Mouse (Mus musculus): ENCODE results near the gene Inhbb.

The Inhbb gene

DNA sequence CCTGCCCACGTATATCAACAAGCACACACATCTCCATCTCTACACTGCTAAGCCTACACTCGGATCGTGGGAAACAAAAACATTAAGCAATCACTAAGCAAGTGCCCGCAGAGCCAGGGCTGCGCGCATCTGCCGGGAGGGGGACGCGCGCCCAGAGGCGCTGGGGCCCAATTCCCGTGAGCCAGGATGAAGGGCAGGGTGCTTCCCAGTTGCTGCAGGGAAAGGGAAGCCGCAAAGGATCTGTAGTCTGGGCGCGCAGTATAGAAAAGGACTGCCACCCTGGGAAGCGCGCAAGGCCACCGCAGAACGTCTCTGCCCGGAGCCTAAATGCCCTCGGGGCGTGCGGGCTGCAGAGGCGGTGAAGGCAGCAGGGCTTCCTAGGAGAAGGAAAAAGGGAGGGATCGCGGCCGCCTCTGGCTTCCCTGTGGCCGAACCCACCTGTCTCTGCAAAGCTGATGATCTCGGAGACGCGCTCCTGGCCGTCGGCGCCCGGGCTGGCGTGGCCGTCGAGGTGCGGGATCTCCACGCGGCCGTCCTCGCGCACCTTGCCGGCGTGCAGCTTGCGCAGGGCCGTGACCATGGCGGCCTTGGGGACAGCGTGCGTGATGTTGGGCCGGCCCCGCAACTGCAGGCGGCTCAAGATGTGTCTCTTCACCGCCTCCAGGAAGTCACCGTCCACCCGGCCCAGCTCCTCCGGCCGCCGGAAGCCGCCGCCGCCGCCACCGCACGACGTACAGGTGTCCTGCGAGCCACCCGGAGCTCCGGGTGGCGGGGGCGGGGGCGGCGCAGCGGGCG is 1.7 kb downstream of the Inhbb start:
- DNase-seq (ENCODE audit: inconsistent ontology term), result peak; percentile 58

DNA sequence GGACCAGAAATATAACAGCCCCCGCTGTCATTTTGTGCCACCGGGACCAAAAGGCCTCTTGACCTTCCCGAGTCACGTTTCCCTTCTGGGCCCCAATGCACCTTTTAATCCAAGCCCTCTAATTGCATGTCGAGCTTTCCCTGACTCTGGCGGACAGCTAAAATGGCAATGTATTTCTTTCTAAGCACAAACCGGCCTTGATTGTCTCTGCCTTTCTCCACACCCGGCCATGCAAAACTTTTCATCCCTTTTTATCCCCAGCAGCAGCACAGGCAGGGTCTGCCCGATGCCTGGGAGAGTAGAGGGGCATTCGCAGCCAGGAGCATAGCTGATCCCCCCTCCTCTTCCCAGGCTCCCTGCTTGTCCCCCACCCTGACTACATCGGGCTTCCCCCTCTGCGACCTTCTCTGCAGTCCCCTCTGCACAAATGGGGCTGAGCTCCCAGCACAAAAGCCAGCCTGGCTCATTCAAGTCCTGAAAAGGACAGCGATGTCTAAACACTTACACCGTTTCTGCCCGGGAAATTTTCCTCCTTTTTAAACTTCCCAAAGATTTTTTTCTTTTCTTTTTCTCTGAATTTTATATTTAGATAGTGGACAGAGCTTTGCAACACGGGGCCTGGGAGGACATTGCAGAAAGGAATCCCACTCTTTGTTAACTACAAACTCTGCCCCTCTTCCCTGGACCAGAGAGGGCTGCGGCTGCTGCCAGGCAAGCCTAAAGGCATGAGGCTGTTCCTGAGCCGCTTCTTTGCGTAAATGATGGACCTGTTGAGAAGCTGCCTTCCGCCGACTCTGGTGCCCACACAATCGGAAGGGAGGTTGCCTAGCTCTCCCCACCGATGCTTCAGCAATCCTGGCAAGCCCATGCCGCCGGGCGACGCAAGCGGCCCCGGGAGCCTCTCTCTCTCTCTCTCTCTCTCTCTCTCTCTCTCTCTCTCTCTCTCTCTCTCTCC is 2.6 kb downstream of the Inhbb start:
- DNase-seq (ENCODE audit: inconsistent ontology term), result peak; percentile 48

DNA sequence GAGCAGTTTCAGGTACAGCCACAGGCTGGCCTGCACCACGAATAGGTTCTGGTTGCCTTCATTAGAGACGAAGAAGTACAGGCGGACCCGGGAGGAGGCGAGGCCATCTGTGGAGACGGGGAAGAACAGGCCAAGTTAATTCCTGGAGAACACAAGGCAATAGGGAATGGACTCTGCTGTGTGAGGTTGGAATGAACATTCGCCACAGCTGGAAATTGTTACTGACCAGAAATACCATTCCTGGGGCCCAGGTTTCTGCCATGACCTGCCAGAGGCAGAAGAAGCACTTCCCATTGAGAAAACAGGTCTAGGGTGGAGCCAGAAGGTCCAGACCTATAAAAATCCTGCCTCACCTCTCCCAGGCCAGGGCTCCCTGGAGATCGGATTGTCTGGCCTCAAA is 4.1 kb downstream of the Inhbb start:
- no peak for DNase-seq (ENCODE audit: inconsistent ontology term)

DNA sequence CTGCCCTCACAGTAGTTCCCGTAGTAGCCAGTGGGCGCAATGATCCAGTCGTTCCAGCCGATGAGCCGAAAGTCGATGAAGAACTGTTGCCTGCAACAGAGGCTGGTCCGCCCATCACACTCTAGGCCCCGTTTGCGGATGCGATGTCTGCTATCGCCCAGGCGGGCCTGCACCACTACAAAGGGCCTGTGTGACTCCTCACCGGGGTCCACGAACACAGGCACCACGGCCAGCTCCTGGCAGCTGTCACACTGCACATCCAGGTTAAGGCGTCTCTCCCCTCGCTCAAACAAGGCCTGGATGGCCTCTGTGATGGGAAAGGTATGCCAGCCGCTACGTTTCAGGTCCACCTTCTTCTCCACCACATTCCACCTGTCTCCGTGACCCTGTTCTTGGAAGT is 4.5 kb downstream of the Inhbb start:
- DNase-seq (ENCODE audit: inconsistent ontology term), result no peak

DNA sequence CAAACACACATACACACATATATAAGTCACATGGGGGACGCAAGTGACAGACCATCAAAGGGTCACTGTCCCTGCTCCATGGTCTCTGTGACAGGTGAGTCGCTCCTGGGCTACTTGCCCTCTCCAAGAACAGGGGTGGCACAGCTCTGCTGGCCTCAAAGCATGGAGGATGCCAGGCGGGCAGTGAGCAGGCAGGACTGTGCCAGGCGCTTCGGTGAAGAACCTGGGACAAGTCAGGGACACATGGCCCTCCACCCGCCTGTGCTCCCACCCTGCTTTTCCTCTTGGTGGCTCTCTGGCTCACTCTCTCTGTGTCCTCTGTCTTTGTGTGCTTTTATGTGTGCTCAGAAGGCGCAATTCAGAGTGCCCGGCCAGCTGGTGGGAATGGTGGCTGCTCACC is 5.4 kb downstream of the Inhbb start:
- DNase-seq (ENCODE audit: inconsistent ontology term), result no peak

DNA sequence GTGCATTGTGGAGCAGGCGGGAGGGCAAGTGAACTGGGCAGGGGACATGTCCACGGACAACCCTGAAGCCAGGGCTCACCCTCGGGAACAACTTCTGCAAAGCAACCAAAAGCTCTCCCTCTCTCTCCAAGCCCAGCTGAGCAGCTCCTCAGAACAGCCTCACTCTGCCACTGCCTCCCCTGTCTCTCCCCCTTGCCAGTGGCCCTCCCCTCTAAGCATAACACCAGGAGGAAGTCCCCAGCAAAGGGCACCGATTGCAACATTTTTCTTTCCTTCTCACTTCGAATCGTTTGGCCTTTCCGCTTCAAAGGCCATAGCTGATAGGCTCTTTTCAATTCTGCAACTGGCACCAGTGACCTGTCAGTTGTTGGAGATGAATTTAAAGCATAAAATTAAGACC is 5.9 kb downstream of the Inhbb start:
- no peak for DNase-seq (ENCODE audit: inconsistent ontology term)

DNA sequence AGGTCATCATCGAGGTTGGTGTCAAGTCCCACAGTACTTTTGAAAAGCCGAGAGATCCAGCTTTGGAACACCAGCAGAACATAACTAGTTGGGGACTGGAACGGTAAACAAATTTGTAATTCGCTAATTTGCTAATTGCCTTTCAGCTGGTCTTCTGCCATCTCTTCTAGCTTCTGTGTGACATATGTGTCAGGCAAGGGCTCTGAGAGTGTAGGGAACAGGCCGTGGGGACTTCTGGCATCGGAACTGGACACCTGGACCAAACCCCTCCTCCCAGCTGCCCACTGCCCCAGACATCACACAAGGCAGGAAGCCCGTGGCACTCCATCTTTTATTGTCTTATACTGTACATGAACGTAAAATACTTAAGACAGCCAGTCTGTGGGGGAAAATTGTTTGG is 6.9 kb downstream of the Inhbb start:
- DNase-seq (ENCODE audit: inconsistent ontology term), result no peak

DNA sequence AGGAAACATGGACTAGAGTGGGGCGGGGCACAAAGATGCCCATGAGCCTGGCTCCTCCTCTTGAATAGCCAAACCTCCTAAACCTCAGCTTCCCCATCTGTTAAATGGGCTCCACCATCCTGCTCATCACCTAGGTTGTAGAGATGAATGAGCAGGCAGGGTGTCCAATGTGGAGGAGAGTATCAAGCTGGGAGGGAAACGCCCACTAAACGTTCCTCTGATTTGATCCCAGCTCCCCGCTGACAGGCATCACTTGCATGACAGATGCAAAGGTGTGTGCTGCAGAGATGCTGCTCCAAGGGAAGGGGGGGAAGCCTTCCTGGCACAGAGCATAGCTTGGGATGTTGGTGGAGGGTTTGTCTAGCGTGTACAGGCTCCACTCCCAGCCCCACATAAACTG is 11.4 kb downstream of the Inhbb start:
- no peak for DNase-seq (ENCODE audit: inconsistent ontology term)

DNA sequence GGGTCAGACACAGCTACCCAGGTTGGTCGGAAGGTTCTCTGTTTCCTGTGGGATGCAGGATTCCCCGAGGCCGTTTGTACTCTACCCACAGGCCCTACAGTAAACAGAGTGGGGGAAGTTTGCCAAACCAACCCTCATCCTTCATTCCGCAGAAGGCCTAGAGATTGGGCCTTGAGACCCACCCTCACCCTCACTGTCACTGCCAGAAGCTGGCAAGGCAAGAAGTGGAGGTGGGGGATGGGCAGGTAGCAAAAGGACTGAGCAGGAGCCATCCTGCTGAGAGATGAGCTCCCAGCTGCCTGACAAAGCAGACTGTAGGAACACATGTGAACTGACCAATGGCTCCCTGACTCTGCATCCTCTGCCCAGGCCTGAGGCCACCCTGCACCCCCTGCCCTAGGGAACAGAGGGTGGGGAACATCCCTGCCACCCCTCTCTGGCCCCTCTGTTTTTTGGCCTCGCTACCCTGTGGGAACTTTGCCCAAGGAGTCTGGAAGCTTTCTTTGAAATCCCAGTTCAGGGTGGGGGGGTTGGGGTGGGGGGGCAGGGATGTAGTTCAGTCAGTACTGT is 12.4 kb downstream of the Inhbb start:
- DNase-seq (ENCODE audit: inconsistent ontology term), result no peak

DNA sequence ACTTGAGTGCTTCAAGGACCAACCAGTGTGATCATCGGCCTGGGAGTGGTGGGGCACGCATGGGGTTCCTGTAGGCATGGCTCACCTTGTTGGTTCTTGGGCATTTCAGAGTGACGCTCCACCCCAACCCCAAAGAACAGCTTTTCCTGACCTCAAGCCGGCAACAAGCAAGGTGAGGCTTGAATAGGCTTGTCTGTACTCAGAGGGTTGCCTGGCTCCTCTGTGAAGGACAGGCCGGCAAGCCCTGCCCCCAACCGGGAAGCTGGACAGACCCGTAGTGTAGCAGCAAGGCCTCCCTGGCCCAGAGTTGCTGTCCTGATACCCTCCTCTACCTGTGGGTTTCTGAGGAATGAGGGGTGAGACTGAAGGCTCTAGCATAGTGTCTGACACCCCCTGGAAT is 12.9 kb downstream of the Inhbb start:
- no peak for DNase-seq (ENCODE audit: inconsistent ontology term)

DNA sequence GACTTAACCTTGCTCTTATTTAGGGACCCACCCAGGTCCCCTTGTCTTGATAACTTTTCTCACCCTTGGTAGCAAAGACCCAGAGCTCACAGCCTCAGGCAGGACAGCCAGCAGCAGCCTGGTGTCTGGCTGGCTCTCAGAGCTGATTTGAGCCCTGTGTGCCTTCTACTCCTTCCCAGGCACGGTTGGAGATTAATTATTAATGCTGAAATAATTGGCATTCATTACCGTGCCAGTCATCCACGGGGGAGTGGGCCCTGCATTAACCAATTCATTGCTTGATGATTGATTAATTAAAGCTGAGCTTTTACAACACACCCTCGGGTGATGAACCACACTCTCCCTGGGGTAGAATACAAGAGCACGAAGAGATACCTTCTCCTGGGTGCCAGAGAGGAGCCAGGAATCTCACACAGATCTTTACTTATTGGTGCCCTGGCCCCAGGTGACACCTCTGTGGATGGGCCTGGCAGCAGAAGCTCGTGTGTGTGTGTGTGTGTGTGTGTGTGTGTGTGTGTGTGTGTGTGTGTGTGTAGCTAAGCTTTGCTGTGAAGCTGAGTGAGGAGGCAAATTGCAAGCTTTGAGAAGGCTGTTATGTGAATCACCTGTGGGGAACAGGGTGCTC is 14.2 kb downstream of the Inhbb start:
- peak; percentile 74 for DNase-seq (ENCODE audit: inconsistent ontology term)

DNA sequence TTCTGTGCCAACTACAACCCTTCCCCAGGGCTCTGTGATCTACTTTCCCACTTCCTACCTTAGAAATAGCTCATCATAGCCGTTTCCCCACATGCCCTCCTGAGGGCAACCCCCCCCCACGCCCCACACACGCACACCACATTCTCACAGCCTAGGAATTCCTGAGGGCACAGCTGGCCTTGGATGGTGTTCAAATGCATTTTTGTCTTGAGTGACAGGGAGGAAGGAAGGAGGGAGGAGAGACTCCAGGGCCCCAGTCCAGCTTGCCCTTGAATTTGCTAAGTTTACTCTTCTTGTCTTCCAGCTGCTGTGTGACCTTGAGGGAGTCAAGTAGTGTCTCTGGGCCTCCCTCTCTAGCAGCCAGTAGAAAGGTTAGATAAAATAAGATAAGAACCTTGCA is 17.2 kb downstream of the Inhbb start:
- DNase-seq (ENCODE audit: inconsistent ontology term), result peak; percentile 92

DNA sequence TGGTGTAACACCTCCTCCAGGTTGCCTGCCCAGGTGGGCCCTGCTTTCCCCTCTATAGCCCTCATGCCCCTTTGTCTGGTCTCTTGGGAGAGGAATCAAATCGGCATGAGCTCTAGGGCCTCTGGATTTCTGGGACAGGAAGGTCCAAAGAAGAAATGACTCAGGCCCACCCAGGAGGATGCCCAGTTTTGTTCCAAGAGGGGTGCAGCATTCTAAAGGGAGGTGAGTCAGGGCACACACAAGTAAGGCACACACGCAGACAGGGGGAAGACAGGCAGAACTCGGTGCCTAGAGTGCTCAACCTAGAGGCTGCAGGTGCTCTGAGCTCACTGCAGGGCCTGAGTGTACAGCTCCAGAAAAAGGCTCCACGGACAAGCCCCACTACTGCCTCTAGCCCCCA is 17.7 kb downstream of the Inhbb start:
- peak; percentile 58 for DNase-seq (ENCODE audit: inconsistent ontology term)

DNA sequence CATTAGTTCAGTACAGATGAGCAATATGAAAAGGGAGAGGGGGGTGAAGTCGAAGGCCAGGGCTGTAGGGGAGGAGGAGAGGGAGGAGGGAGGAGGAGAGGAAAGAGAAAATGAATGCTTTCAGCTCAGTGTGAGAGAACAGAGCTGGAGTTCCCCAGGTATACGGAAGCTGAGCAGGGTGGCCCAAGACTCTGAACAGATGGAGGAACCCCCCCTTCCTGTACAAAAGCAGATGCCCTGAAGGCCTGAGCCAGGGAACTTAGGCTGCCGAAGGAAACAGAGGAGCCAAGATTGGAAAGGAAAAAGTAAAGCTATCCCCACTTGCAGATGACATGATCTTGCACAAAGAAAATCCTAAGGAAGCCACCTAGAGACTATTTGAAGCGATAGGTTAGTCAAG is 20.8 kb downstream of the Inhbb start:
- DNase-seq (ENCODE audit: inconsistent ontology term), result no peak

DNA sequence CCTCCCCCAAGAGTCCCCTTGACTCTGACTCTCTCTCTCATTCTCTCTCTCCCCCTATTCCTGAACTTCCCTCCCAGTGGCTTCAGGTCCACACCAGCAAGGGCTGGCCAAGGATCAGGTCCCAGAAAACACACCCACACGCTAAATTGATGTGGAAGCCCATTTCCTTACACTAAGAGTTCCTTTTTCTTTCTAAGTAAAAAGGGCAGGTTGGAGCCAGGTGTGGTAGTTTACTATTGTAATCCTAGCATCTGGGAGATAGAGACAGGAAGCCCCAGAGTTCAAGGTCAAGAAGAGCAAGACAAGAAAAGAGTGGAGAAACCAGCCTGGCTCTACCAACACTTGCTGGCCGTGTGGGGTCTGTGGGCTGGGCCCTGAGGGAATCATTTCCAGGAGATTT is 23.4 kb downstream of the Inhbb start:
- no peak for DNase-seq (ENCODE audit: inconsistent ontology term)

DNA sequence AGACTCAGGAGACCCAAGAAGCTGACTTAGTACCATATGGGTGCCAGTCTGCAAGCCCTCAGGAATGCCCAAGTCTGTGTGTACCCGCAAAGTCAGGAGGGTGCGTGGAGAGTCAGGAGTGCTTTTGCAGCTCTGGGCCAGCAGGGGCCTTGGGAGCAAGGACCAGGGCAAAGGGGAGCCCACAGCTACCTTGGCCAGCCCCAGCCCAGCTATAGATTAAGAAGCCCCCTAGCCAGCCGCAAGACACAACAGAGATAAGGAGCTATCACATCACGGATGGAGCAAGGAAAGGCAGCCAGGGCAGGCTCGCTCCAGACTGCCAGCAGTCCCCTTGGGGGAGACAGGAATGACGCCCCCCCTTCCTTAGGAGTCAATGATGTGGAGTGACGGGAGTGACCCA is 24.2 kb downstream of the Inhbb start:
- no peak for DNase-seq (ENCODE audit: inconsistent ontology term)

DNA sequence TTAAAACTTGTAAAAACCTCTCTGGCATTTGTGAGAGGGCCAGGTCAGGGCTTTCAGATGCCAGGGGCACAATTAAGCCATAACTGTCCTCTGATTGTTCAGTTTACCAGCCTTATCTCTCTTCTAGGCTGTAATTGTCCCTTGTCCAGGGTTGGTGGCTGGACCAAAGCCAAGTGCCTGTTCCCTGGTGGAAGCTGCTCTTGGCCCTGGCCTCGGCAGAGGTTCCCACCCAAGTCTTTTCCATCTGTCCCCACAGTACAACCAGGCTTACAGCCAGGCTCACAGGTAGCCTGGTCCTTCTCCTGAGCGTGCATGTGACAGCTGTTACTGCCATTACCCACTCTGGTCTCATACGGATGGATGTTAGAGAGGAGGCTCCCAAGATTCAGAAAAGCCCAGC is 30.7 kb downstream of the Inhbb start:
- no peak for DNase-seq (ENCODE audit: inconsistent ontology term)

DNA sequence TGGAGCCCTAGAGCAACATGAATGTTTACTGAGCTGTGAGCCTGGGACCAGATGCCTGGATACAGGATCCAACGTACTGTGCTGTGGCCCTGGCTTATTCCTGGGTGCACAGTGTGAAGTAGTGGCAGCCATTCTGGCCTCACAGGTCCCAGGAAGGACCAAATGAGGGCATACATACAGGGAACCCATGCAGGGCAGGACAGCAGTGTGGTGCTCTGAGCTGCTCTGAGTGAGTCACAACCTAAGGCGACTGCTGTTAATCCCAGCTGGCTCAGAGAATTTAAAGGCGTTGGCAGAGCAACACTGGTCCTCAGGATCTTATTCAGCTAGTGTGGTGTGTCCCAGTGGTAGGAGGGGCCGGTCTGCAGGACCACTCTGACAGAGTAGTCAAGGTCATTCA is 31.4 kb downstream of the Inhbb start:
- no peak for DNase-seq (ENCODE audit: inconsistent ontology term)

DNA sequence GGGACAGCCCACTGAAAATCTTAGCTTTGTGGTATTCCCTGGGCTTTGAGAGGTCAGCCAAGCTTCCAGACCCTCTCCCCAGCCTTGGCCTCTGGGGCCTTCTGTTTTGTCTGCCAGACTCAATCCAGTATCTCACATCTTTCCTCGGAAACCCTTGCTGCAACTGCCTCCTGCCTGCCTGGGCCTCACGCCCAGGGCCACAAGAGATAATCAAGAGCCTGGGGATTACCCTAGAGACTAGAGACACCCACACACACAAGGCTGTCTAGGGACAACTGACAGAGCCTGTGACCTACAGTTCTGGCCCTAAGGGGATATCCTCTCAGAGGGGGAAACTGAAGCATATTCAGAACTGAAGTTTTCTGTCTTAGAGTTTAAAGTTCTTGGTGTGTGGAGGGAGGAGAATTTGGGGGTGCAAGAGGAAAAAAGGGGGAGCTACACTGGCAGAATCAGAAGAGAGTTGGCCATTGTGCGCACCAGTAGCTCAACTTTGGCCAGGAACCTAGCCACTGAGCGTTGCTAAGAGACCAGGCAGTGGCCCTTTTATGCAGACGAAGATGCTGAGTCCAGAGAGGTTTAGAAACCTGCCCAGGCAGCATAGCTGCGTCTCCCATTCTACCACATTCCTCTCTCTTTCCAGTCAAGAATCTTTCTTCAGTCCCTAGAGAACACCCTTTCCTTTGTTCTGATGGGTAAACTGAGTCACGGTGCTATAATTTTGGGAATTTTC is 32.1 kb downstream of the Inhbb start:
- DNase-seq (ENCODE audit: inconsistent ontology term), result no peak

DNA sequence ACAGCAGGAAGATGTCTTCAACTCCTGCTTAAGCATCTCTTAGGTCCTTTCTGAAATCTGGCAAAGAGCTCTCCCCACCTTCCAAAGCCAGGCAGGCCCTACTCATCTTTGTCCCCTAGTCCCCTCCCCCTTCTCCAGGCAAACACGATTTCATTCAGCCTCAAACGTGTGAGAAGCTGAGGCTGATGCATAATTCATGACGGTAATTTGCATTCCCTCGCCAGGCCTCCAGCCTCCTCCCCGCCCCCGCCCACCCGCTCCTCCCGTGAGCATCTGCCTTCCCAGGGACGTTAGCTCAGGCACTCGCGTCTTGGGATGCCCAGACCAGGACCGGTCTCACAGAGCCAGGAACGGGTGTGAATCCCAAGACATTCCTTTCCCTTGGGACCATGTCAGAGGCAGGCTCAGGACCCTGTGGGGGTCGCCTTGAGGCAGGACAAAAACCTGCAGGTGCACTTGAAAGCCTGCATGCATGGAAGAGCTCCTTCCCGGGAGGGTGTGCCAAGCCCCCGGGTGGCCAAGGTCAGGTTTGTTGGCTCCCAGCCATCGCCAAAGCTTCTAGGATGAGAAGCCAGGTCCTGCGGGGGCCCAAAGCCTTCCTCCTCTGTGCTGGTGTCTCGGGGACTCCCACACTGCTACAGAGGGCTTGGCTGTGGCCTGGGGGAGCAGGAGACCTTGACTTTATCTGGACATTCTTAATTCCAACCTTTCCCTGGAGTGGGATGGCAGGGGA is 33.2 kb downstream of the Inhbb start:
- peak; percentile 54 for DNase-seq (ENCODE audit: inconsistent ontology term)

DNA sequence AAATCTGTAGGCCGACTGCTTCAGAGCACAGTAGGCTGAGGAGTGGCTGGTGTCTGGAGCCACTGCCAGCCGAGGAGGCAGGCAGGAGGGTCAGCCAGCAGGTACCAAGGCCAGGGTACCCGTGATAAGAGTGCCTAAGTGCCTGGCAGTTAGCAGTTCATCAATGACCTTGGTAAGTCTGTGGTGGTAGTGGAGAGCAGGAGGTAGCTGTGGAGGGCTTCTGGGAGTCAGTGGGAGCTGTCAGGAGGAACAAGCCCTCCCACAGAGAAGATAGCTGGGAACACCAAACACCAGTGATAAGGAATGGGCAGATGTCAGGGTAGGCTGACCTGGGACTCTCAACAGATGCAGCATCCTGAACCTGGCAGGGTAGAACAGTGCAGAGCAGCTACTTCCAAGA is 35.7 kb downstream of the Inhbb start:
- DNase-seq (ENCODE audit: inconsistent ontology term), result no peak

Data from Muller cell, postnatal 12 days (primary cell).